Mouse (Mus musculus): ENCODE results near the gene Fbll1. TPM values are rescaled to one million over a fixed set of nuclear protein-coding genes. Genes with fewer than 3 reads are reported as not detected.
"Not testable (repeated sequence)": the region's sequence is repeated elsewhere in the genome, so short reads cannot be mapped to it uniquely, and the experiment has no call there.

Gene Fbll1
- total RNA-seq (2021): not detected
- long read RNA-seq, experiment 1: 0 reads
- long read RNA-seq, experiment 2: 0 reads

- DNase-seq (ENCODE audit: low spot score): no peak
These were observed at the start of gene Fbll1 for GRCm38 (mm10) chr11:35798874-35799273. TSS of gene Fbll1 (minus strand) at chr11:35798884.

GRCm38 (mm10) chr11:35844299-35844698 lies 45.6 kb upstream of the Fbll1 start:
- no peak for DNase-seq (ENCODE audit: low spot score)

GRCm38 (mm10) chr11:35842560-35842959 lies 43.9 kb upstream of the Fbll1 start:
- not testable (repeated sequence) for DNase-seq (ENCODE audit: low spot score)

GRCm38 (mm10) chr11:35841738-35842325 lies 43.1 kb upstream of the Fbll1 start:
- DNase-seq (ENCODE audit: low spot score): no peak

GRCm38 (mm10) chr11:35840806-35841205 lies 42.1 kb upstream of the Fbll1 start:
- not testable (repeated sequence) for DNase-seq (ENCODE audit: low spot score)

GRCm38 (mm10) chr11:35840282-35840681 lies 41.6 kb upstream of the Fbll1 start:
- no peak for DNase-seq (ENCODE audit: low spot score)

- peak; percentile 92 for DNase-seq (ENCODE audit: low spot score)
These were observed 40.0 kb upstream of the Fbll1 start for GRCm38 (mm10) chr11:35838345-35839338.

GRCm38 (mm10) chr11:35837156-35838126 lies 38.8 kb upstream of the Fbll1 start:
- no peak for DNase-seq (ENCODE audit: low spot score)

- DNase-seq (ENCODE audit: low spot score): peak; percentile 94
These were observed 35.5 kb upstream of the Fbll1 start, which contains the start of gene Rars for GRCm38 (mm10) chr11:35834022-35834760. TSS of gene Rars (minus strand) at chr11:35834506.

GRCm38 (mm10) chr11:35833270-35833669 lies 34.6 kb upstream of the Fbll1 start:
- no peak for DNase-seq (ENCODE audit: low spot score)

- no peak for DNase-seq (ENCODE audit: low spot score)
These were observed 33.5 kb upstream of the Fbll1 start for GRCm38 (mm10) chr11:35832139-35832538.

- DNase-seq (ENCODE audit: low spot score): no peak
These were observed 29.0 kb upstream of the Fbll1 start for GRCm38 (mm10) chr11:35827714-35828113.

- DNase-seq (ENCODE audit: low spot score): no peak
These were observed 17.6 kb upstream of the Fbll1 start for GRCm38 (mm10) chr11:35816316-35816715.

- no peak for DNase-seq (ENCODE audit: low spot score)
These were observed 12.8 kb upstream of the Fbll1 start for GRCm38 (mm10) chr11:35811458-35811857.

- DNase-seq (ENCODE audit: low spot score): no peak
These were observed 2.6 kb upstream of the Fbll1 start for GRCm38 (mm10) chr11:35801332-35801731.

- no peak for DNase-seq (ENCODE audit: low spot score)
These were observed 226 bp downstream of the Fbll1 start for GRCm38 (mm10) chr11:35798495-35798820.

GRCm38 (mm10) chr11:35797751-35798494 lies 761 bp downstream of the Fbll1 start:
- DNase-seq (ENCODE audit: low spot score): no peak

- not testable (repeated sequence) for DNase-seq (ENCODE audit: low spot score)
These were observed 5.9 kb downstream of the Fbll1 start for GRCm38 (mm10) chr11:35792800-35793199.

- DNase-seq (ENCODE audit: low spot score): no peak
These were observed 10.2 kb downstream of the Fbll1 start for GRCm38 (mm10) chr11:35788443-35788842.

GRCm38 (mm10) chr11:35784537-35784936 lies 14.1 kb downstream of the Fbll1 start:
- DNase-seq (ENCODE audit: low spot score): no peak
